Mouse (Mus musculus): ENCODE results near the gene Obscn. TPM values are rescaled to one million over a fixed set of nuclear protein-coding genes. Genes with fewer than 3 reads are reported as not detected.

Gene Obscn
- total RNA-seq (2023) = under 1 TPM; 0.04 to 0.35 TPM

DNA sequence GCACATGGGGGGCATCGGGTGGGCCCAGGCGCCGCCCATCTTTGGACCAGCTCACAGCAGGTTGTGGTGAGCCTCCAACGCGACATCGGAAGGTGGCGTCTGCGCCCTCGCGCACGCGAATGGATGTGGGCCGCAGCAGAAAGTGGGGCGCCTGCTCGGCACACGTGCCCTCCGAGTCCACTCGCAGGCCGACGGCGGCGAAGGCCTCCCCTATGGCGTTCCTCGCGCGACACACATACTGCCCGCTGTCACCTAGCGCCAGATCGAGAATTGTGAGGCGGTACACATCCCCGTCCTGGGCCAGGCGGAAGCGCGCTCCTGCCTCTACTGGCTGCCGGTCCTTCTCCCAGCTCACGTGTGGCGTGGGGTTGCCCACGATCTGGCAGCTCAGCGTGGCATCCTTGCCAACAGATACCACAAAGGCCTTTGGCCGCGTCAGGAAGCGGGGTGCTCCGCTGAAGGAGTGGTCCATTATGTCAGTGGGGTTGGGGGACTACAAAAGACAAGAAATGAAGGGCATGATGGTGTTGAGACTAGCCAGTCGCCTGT lies at the start of gene Obscn:
Gene Obscn, minus strand, starts transcription at position 499 of the 549 bp plus-strand sequence.

DNA sequence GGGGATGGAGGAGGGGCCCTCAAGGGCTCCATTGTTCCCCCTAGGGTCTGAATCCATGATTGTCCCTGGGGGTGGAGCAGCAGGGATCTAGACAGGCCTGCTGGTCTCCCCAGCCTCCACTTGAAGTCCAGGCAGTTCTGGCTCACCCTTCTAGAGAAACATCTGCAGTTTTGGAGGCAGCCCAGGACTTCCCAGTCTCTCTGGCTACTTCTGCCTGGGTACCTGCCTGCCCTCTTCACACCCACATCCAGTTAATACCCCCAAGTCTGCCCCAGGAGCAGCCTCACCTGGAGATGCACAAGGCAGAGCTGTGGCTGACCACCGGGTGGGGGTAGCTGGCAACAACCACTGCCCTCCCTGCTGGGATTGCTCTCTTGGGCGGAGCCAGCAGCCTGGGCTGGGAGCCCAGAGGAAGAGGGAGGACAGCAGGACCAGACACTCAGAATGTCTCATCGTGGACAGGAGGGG lies 46.7 kb upstream of the Obscn start, which contains the start of gene Gjc2:
Gene Gjc2, minus strand, starts transcription at position 350 of the 468 bp plus-strand sequence.

DNA sequence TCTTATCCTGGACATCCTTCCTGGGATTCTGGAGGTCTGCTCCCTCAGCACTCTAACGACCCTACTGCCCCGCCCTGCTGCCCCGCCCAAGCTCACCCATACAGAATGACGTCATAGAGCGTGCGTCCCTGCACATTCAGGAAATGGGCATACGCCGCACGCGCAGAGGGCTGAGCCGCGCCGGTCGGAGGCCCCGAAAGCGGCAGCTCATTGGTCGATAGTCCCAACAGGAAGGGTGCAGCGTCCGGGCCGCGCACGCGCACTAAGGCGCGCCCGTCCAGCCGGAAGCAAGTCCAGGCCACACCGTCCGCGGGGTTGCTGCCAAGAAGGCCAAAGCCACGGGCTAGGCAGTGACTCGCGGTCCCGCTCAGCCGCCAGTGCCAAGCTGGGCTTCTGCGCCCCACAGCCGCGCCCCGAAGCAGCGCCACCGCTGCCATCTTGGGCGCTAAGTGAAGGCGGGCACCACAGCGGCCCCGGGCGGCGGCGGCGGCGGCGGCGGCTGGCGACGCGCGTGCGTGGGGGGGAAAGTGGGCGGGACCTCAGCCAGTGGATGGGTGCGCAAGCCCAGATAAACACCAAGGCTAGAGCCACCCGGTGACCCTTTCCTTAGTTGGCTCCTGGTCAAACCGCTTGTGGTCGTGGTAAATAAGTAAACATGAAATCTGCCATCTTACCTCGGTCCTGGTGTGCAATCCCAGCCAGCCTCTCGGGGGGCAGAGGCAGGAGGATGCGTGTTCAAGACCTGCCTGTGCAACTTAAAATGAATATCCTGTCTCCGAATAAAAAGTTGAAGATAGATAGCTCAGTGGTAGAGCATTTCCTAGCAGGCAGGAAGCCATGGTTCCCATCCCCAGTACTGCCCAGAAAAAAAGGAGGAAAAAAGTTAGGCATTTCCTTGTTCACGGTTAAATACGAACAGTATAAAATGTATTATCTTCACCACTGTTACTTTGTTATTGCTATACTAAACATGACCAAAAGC lies 27.3 kb upstream of the Obscn start, which contains the start of gene Iba57:
Gene Iba57, minus strand, starts transcription at position 485 of the 982 bp plus-strand sequence.

DNA sequence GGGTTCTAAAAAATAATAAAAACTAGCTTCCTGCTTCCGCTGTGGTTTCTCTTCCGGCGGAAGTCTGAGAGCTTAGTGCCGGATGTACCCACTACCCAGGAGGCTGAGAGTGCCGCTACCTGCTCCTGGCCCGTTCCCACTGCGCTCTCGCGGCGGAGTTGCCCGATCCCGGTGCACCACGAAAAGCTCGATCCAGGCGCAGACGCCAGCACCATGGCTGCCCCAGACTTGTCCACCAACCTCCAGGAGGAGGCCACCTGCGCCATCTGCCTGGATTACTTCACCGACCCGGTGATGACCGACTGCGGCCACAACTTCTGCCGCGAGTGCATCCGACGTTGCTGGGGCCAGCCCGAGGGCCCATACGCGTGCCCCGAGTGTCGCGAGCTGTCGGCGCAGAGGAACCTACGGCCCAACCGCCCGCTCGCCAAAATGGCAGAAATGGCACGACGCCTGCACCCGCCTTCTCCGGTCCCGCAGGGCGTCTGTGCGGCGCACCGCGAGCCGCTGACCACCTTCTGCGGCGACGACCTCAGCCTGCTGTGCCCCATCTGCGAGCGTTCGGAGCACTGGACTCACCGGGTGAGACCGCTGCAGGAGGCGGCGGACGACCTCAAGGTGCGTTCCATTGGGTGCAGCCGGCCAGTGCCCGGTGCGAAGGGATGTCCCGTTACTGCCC lies 158.0 kb downstream of the Obscn start, which contains the start of gene Trim11:
Gene Trim11, plus strand, starts transcription at position 67 of the 679 bp plus-strand sequence.

DNA sequence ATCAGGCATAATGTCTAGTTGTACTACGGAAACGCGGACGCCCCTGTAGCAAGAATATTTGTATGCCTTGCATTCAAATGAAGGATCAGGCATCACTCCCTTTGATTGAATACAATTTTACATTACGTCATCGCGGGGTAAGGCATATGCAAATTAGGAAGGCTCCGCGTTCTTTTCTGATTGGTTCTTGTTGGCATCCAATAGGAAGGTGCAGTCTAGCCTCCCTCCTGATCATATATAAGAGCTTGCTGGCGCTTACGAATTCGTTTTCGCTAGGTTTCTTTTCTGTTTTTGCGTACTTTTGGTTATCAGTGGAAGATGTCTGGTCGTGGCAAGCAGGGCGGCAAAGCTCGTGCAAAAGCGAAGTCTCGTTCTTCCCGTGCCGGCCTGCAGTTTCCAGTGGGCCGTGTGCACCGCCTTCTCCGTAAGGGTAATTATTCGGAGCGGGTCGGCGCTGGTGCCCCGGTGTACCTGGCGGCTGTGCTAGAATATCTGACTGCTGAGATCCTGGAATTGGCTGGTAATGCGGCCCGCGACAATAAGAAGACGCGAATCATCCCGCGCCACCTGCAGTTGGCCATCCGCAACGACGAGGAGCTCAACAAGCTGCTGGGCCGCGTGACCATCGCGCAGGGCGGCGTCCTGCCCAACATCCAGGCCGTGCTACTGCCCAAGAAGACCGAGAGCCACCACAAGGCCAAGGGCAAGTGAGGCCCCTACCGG lies 181.6 kb downstream of the Obscn start, which contains the start of the genes Hist3h2a and Trim17:
Gene Hist3h2a, plus strand, starts transcription at position 266 of the 723 bp plus-strand sequence.
Gene Trim17, plus strand, starts transcription at position 266 of the 723 bp plus-strand sequence.

DNA sequence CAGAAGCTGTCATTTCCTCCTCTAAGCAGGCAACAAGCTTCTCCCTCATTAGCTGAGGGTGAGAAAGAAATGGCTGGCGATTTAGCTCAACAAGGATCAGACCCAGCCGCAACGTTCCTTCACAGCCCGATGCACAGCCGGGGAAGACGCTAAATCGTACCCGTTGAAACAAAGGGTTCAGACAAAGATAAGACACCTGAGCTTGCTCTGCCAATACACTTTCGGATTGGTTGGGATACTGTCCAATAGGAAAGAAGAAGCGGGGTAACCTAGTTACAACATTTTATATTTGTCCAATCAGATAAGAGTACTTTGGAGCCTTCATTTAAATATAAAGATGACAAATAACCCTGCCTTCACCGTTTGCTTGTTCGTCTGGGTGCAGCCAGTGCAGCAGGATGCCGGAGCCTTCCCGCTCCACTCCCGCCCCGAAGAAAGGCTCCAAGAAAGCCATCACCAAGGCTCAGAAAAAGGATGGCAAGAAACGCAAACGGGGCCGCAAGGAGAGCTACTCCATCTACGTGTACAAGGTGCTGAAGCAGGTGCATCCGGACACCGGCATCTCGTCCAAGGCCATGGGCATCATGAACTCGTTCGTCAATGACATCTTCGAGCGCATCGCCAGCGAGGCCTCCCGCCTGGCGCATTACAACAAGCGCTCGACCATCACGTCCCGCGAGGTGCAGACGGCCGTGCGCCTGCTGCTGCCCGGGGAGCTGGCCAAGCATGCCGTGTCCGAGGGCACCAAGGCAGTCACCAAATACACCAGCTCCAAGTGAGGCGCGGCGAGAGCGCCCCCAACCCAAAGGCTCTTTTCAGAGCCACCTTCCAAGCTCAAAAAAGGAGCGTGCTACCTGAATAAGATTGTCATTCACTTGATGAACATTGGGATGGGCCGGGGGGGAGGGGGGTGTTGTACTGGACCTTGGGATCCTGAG lies 187.4 kb downstream of the Obscn start, which contains the start of gene Hist3h2ba:
Gene Hist3h2ba, plus strand, starts transcription at position 379 of the 938 bp plus-strand sequence.

Other genes with a start within 250 kb of the Obscn start
- 1 to 10 TPM; 5.1 to 5.8 TPM for gene Zfp39, start 232.2 kb downstream of the Obscn start, total RNA-seq (2023)
- gene Btnl10, start 218.5 kb downstream of the Obscn start, total RNA-seq (2023) = 10 to 100 TPM; 11.5 to 17.4 TPM
- gene Rnf187, start 197.5 kb downstream of the Obscn start, total RNA-seq (2023) = 10 to 100 TPM; 55.9 to 58.3 TPM
- gene Hist3h2ba, start 187.5 kb downstream of the Obscn start, total RNA-seq (2023) = 10 to 100 TPM; 30.3 to 38.9 TPM
- 10 to 100 TPM; 68.3 to 79.0 TPM for gene Hist3h2a, start 181.7 kb downstream of the Obscn start, total RNA-seq (2023)
- not detected for gene Trim17, start 181.7 kb downstream of the Obscn start, total RNA-seq (2023)
- 10 to 100 TPM; 59.7 to 67.0 TPM for gene Trim11, start 158.3 kb downstream of the Obscn start, total RNA-seq (2023)
- gene Iba57, start 27.3 kb upstream of the Obscn start, total RNA-seq (2023) = 1 to 10 TPM; 6.0 to 6.7 TPM
- gene Gjc2, start 46.8 kb upstream of the Obscn start, total RNA-seq (2023) = not detected
- 10 to 100 TPM; 14.9 to 22.7 TPM for gene Guk1, start 55.8 kb upstream of the Obscn start, total RNA-seq (2023)
- 10 to 100 TPM; 10.7 to 14.2 TPM for gene Mrpl55, start 66.1 kb upstream of the Obscn start, total RNA-seq (2023)
- 10 to 100 TPM; 13.4 to 14.8 TPM for gene 2310033P09Rik, start 71.9 kb upstream of the Obscn start, total RNA-seq (2023)
- 100 to 1,000 TPM; 301 to 303 TPM for gene Arf1, start 91.9 kb upstream of the Obscn start, total RNA-seq (2023)
- gene Wnt3a, start 154.3 kb upstream of the Obscn start, total RNA-seq (2023) = not detected
- gene Wnt9a, start 170.5 kb upstream of the Obscn start, total RNA-seq (2023) = not detected
- not detected for gene Prss38, start 239.3 kb upstream of the Obscn start, total RNA-seq (2023)